Mouse (Mus musculus) adipose tissue, adult 10 weeks (tissue): ENCODE measurements around the gene Il23a. TPM values are rescaled to one million over a fixed set of nuclear protein-coding genes. Genes with fewer than 3 reads are reported as not detected.

Experiments used
- polyA plus RNA-seq: library from polyadenylated mRNA; stranded (reverse); fragments of 350-450 nt; fragmentation: Illumina TruSeq; extraction: RNeasy Lipid Tissue Mini Kit (QIAGEN cat#74804); gene quantifications from one replicate; pipeline ENCODE4 v1.2.3, GENCODE M21; 2014; ENCODE audit warnings: low read depth, low replicate concordance

The Il23a gene
- polyA plus RNA-seq = 0.52 TPM

GRCm38 (mm10) chr10:128298702-128299171 is at the start of gene Il23a:
Gene Il23a, minus strand, starts transcription at chr10:128298752.

GRCm38 (mm10) chr10:128337306-128338181 is 39.0 kb upstream of the Il23a start, which contains the start of gene Cs:
Gene Cs, plus strand, starts transcription at chr10:128337734.

GRCm38 (mm10) chr10:128322141-128323108 is 23.9 kb upstream of the Il23a start, which contains the start of gene Cnpy2:
Gene Cnpy2, plus strand, starts transcription at chr10:128322459.

GRCm38 (mm10) chr10:128303126-128304021 is 4.8 kb upstream of the Il23a start, which contains the start of gene Pan2:
Gene Pan2, plus strand, starts transcription at chr10:128303335.

GRCm38 (mm10) chr10:128270287-128270841 is 28.2 kb downstream of the Il23a start, which contains the start of gene Stat2:
Gene Stat2, plus strand, starts transcription at chr10:128270559.

GRCm38 (mm10) chr10:128268371-128268770 is 30.2 kb downstream of the Il23a start, which contains the start of gene Apof:
Gene Apof, plus strand, starts transcription at chr10:128268671.

GRCm38 (mm10) chr10:128253677-128254255 is 44.8 kb downstream of the Il23a start, which contains the start of gene Apon:
Gene Apon, plus strand, starts transcription at chr10:128254096.

Other genes with a start within 250 kb of the Il23a start
- gene Ptges3, start 239.8 kb downstream of the Il23a start, polyA plus RNA-seq = 84.8 TPM
- gene Atp5b, start 215.5 kb downstream of the Il23a start, polyA plus RNA-seq = 972 TPM
- 33.2 TPM for gene Baz2a, start 207.2 kb downstream of the Il23a start, polyA plus RNA-seq
- gene Rbms2, start 118.5 kb downstream of the Il23a start, polyA plus RNA-seq = 87.6 TPM
- gene Gls2, start 104.3 kb downstream of the Il23a start, polyA plus RNA-seq = 0.81 TPM
- 9.3 TPM for gene Spryd4, start 86.9 kb downstream of the Il23a start, polyA plus RNA-seq
- not detected for gene Mip, start 72.9 kb downstream of the Il23a start, polyA plus RNA-seq
- gene Timeless, start 66.7 kb downstream of the Il23a start, polyA plus RNA-seq = 5.1 TPM
- gene Apon, start 44.7 kb downstream of the Il23a start, polyA plus RNA-seq = not detected
- not detected for gene Apof, start 30.1 kb downstream of the Il23a start, polyA plus RNA-seq
- 29.3 TPM for gene Stat2, start 28.2 kb downstream of the Il23a start, polyA plus RNA-seq
- 18.7 TPM for gene Pan2, start 4.6 kb upstream of the Il23a start, polyA plus RNA-seq
- 146 TPM for gene Cnpy2, start 23.7 kb upstream of the Il23a start, polyA plus RNA-seq
- 162 TPM for gene Cs, start 39.0 kb upstream of the Il23a start, polyA plus RNA-seq
- gene Coq10a, start 70.2 kb upstream of the Il23a start, polyA plus RNA-seq = 39.7 TPM
- 26.0 TPM for gene Ankrd52, start 78.4 kb upstream of the Il23a start, polyA plus RNA-seq
- 0.30 TPM for gene Slc39a5, start 102.5 kb upstream of the Il23a start, polyA plus RNA-seq
- gene Nabp2, start 112.7 kb upstream of the Il23a start, polyA plus RNA-seq = 47.3 TPM
- gene Rnf41, start 112.9 kb upstream of the Il23a start, polyA plus RNA-seq = 33.2 TPM
- 105 TPM for gene Smarcc2, start 160.5 kb upstream of the Il23a start, polyA plus RNA-seq
- gene Myl6, start 195.4 kb upstream of the Il23a start, polyA plus RNA-seq = 1,629 TPM
- gene Myl6b, start 199.9 kb upstream of the Il23a start, polyA plus RNA-seq = 5.5 TPM
- gene Esyt1, start 227.1 kb upstream of the Il23a start, polyA plus RNA-seq = 98.5 TPM
- 9.8 TPM for gene Zc3h10, start 249.0 kb upstream of the Il23a start, polyA plus RNA-seq